ENCODE assay signal across 9 mouse cellular contexts in the genomic region with DNA sequence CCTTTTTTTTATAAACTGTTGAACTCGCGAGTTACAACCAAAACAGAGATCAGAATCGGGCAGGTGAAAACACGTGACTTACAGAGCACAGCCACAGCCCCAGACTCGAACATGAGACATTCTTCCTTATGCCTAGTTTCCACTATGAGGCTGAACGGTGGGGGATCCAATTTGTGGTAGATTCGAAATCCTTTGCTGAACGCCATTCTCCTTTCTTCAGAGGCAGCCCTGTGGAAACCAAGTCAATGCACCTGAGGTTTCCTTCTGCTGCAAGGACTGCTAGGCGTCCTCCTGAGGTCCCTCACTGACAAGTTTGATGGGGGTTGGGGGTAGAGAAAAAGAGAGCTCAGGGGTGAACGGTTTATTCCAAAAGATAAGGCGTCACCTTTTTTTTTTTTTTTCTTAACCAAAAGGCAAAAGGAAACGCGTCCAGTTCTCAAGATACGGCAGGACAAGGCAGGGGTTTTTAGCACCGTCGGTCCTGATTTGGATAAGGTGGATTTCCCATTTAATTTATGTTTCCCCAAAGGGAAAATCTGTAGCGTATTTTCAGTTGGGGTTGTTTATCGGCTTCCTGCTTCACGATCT. TPM values are rescaled to one million over a fixed set of nuclear protein-coding genes. Genes with fewer than 3 reads are reported as not detected.
DNase-seq lines count a peak whose midpoint lies in the region; ATAC-seq lines count a peak whose summit lies in the region.
"Had no signal": no experiment of that assay in that cellular context is flagged by ENCODE, and none has a peak within 500 bp of the region (broad histone marks: within the 10 kb centered on the region; RNA-seq: fewer than 3 reads in every experiment).

No protein-coding gene starts in this region.

- peaks cover 11% of the 10 kb centered on the region for H3K36me3 ChIP-seq in forebrain, embryonic 13.5 days (ENCODE audit: poor library complexity, severe bottlenecking)
- peaks cover 14% of the 10 kb centered on the region for H3K36me3 ChIP-seq in limb, embryonic 15.5 days
- peaks cover 15% of the 10 kb centered on the region for H3K36me3 ChIP-seq in neural tube, embryonic 15.5 days

- no peaks in the 10 kb centered on the region for H3K27me3 ChIP-seq in forebrain, embryonic 13.5 days
- H3K27me3 ChIP-seq in limb, embryonic 15.5 days: no peaks in the 10 kb centered on the region
- no peaks in the 10 kb centered on the region for H3K27me3 ChIP-seq in neural tube, embryonic 15.5 days (replicated peaks)
- H3K27me3 ChIP-seq: Patski had no signal

- WGBS in forebrain, embryonic 13.5 days: under 1% methylated on average over 19 of the region's 19 CpGs
- under 1% methylated on average over 19 of the region's 19 CpGs for WGBS in limb, embryonic 15.5 days
- WGBS in neural tube, embryonic 15.5 days: 1% methylated on average over 19 of the region's 19 CpGs

- H3K9me3 ChIP-seq in forebrain, embryonic 13.5 days (replicated peaks): no peaks in the 10 kb centered on the region
- H3K9me3 ChIP-seq in limb, embryonic 15.5 days: no peaks in the 10 kb centered on the region
- H3K9me3 ChIP-seq in neural tube, embryonic 15.5 days (replicated peaks): no peaks in the 10 kb centered on the region

- peak; percentile 29 for DNase-seq in cerebellum, adult 11-12 months
- DNase-seq in cerebellum, adult 8-10 months: no peak
- peak; percentile 45 for DNase-seq in 3T3-L1 (ENCODE audit: low read depth, low spot score)
- DNase-seq in gastrocnemius, postnatal 25 days: no peak

- H3K4me2 ChIP-seq in forebrain, embryonic 13.5 days: peak overlapping the region; percentile 67
- peak overlapping the region; percentile 73 for H3K4me2 ChIP-seq in limb, embryonic 15.5 days
- H3K4me2 ChIP-seq in neural tube, embryonic 15.5 days: peak overlapping the region; percentile 71

- ATAC-seq in forebrain, embryonic 13.5 days: no peak
- no peak for ATAC-seq in limb, embryonic 15.5 days (ENCODE audit: insufficient number of reproducible peaks, low FRiP score, low TSS enrichment, low read depth)
- ATAC-seq in neural tube, embryonic 15.5 days (ENCODE audit: low FRiP score): no peak

- H3K9ac ChIP-seq in forebrain, embryonic 13.5 days: peak overlapping the region; percentile 91
- H3K9ac ChIP-seq in limb, embryonic 15.5 days: peak overlapping the region; percentile 70
- H3K9ac ChIP-seq in neural tube, embryonic 15.5 days (replicated peaks): peak overlapping the region; percentile 95

- H3K27ac ChIP-seq in brown adipose tissue, adult 24 weeks (replicated peaks; ENCODE audit: low read depth, low read length): peak overlapping the region; percentile 73
- peak overlapping the region; percentile 93 for H3K27ac ChIP-seq in forebrain, embryonic 13.5 days
- H3K27ac ChIP-seq in limb, embryonic 15.5 days: no peak overlapping the region
- peak overlapping the region; percentile 98 for H3K27ac ChIP-seq in neural tube, embryonic 15.5 days (replicated peaks)

- H3K4me1 ChIP-seq in brown adipose tissue, adult 24 weeks (ENCODE audit: control insufficient read depth, insufficient read depth, insufficient read length, low read length): peaks cover 3% of the 10 kb centered on the region; the same call in 1 of the 2 replicates
- H3K4me1 ChIP-seq in forebrain, embryonic 13.5 days: peaks cover 22% of the 10 kb centered on the region
- peaks cover 10% of the 10 kb centered on the region for H3K4me1 ChIP-seq in limb, embryonic 15.5 days
- H3K4me1 ChIP-seq in neural tube, embryonic 15.5 days: peaks cover 33% of the 10 kb centered on the region

- H3K4me3 ChIP-seq in brown adipose tissue, adult 24 weeks (ENCODE audit: insufficient read depth, low read depth, low read length): peak overlapping the region; percentile 79
- peak overlapping the region; percentile 90 for H3K4me3 ChIP-seq in forebrain, embryonic 13.5 days
- H3K4me3 ChIP-seq in limb, embryonic 15.5 days: peak overlapping the region; percentile 97
- H3K4me3 ChIP-seq in neural tube, embryonic 15.5 days (replicated peaks): peak overlapping the region; percentile 95

RNA-seq across cellular contexts. Expression of a gene that starts 1.1 kb away (rescaled TPM):
- polyA plus RNA-seq in brown adipose tissue, adult 24 weeks (2012; ENCODE audit: insufficient read depth, insufficient read length, missing spikeins): 9.6 and 11.7 TPM in 2 replicates
- 22.7 and 27.8 TPM in 2 replicates for polyA plus RNA-seq in forebrain, embryonic 13.5 days (2015; fragmentation: Nextera tagmentation; extraction: Ambion mirVana)
- 10.4 and 10.9 TPM in 2 replicates for polyA plus RNA-seq in limb, embryonic 15.5 days (2015; fragmentation: Nextera tagmentation; extraction: Ambion mirVana)
- polyA plus RNA-seq in neural tube, embryonic 15.5 days (2015; fragmentation: Nextera tagmentation; extraction: Ambion mirVana): 40.6 and 46.2 TPM in 2 replicates
- 10 to 100 TPM in 1 of 2 experiments, 1 to 10 TPM in 1; 10.0 to 10.9 TPM for total RNA-seq in gastrocnemius, postnatal 25 days (2021)

RNA-seq across cellular contexts. Expression of a gene that starts 34.3 kb away (rescaled TPM):
- 13.5 and 24.4 TPM in 2 replicates for polyA plus RNA-seq in brown adipose tissue, adult 24 weeks (2012; ENCODE audit: insufficient read depth, insufficient read length, missing spikeins)
- 75.8 and 77.1 TPM in 2 replicates for polyA plus RNA-seq in forebrain, embryonic 13.5 days (2015; fragmentation: Nextera tagmentation; extraction: Ambion mirVana)
- 51.9 and 55.1 TPM in 2 replicates for polyA plus RNA-seq in limb, embryonic 15.5 days (2015; fragmentation: Nextera tagmentation; extraction: Ambion mirVana)
- polyA plus RNA-seq in neural tube, embryonic 15.5 days (2015; fragmentation: Nextera tagmentation; extraction: Ambion mirVana): 49.6 and 57.8 TPM in 2 replicates
- 1 to 10 TPM; 8.9 to 9.8 TPM for total RNA-seq in gastrocnemius, postnatal 25 days (2021)

Comparison
In these comparisons a context has a peak if more than half of its experiments do, and no peak if none do; other contexts are left out.
1. DNase-seq: peak in cerebellum, adult 11-12 months (single experiment) and 3T3-L1 (single experiment); none in cerebellum, adult 8-10 months (single experiment) and gastrocnemius, postnatal 25 days (single experiment).
2. Peak in every context shown above with its lines, with median percentiles within 50 percentile points of each other: H3K4me3 ChIP-seq, H3K4me2 ChIP-seq and H3K9ac ChIP-seq.